Mouse (Mus musculus): ENCODE results near the gene Sdk1. TPM values are rescaled to one million over a fixed set of nuclear protein-coding genes. Genes with fewer than 3 reads are reported as not detected.
A peak's percentile ranks its signal among the peaks of the same experiment; 100 is the strongest.

The Sdk1 gene
- total RNA-seq, 2 experiments from 2014 or later, result 14.2 to 14.3 TPM

- intact Hi-C loops (cut with DNase I), result no loop called here
- DNase-seq (ENCODE audit: low spot score in 2 of 2), result no peak
Observed at GRCm38 (mm10) chr5:141406926-141407325, 165.6 kb downstream of the Sdk1 start.

- DNase-seq (ENCODE audit: low spot score in 2 of 2), result peak in 1 of 2 experiments; percentile 7
- intact Hi-C loops (cut with DNase I), result no loop called here
Observed at GRCm38 (mm10) chr5:141413013-141413412, 171.7 kb downstream of the Sdk1 start.

GRCm38 (mm10) chr5:141415644-141416243 is 174.5 kb downstream of the Sdk1 start:
- intact Hi-C loops (cut with DNase I), result no loop called here
- no peak for DNase-seq (ENCODE audit: low spot score in 2 of 2)

GRCm38 (mm10) chr5:141428132-141428531 is 186.8 kb downstream of the Sdk1 start:
- intact Hi-C loops (cut with DNase I), result no loop called here
- no peak for DNase-seq (ENCODE audit: low spot score in 2 of 2)

GRCm38 (mm10) chr5:141433286-141433685 is 192.0 kb downstream of the Sdk1 start:
- DNase-seq (ENCODE audit: low spot score in 2 of 2), result no peak
- intact Hi-C loops (cut with DNase I), result no loop called here

- intact Hi-C loops (cut with DNase I), result no loop called here
Observed at GRCm38 (mm10) chr5:141447247-141447646, 206.0 kb downstream of the Sdk1 start.

GRCm38 (mm10) chr5:141463417-141463816 is 222.1 kb downstream of the Sdk1 start:
- no peak for DNase-seq (ENCODE audit: low spot score in 2 of 2)
- intact Hi-C loops (cut with DNase I), result no loop called here

More at GRCm38 (mm10) chr5:141447247-141447646, 206.0 kb downstream of the Sdk1 start:
- DNase-seq (ENCODE audit: low spot score in 2 of 2), result no peak

GRCm38 (mm10) chr5:141468821-141469220 is 227.5 kb downstream of the Sdk1 start:
- intact Hi-C loops (cut with DNase I), result no loop called here
- DNase-seq (ENCODE audit: low spot score in 2 of 2), result no peak

- intact Hi-C loops (cut with DNase I), result no loop called here
- DNase-seq (ENCODE audit: low spot score in 2 of 2), result no peak
Observed at GRCm38 (mm10) chr5:141505281-141505680, 264.0 kb downstream of the Sdk1 start.

GRCm38 (mm10) chr5:141506344-141506743 is 265.1 kb downstream of the Sdk1 start:
- DNase-seq (ENCODE audit: low spot score in 2 of 2), result peak in 1 of 2 experiments; percentile 13
- intact Hi-C loops (cut with DNase I), result no loop called here

GRCm38 (mm10) chr5:141524801-141525715 is 283.8 kb downstream of the Sdk1 start:
- intact Hi-C loops (cut with DNase I), result no loop called here
- DNase-seq (ENCODE audit: low spot score in 2 of 2), result no peak

GRCm38 (mm10) chr5:141540193-141540592 is 298.9 kb downstream of the Sdk1 start:
- no peak for DNase-seq (ENCODE audit: low spot score in 2 of 2)
- intact Hi-C loops (cut with DNase I), result no loop called here

GRCm38 (mm10) chr5:141542890-141543666 is 301.8 kb downstream of the Sdk1 start:
- intact Hi-C loops (cut with DNase I), result no loop called here
- no peak for DNase-seq (ENCODE audit: low spot score in 2 of 2)

- intact Hi-C loops (cut with DNase I), result no loop called here
- no peak for DNase-seq (ENCODE audit: low spot score in 2 of 2)
Observed at GRCm38 (mm10) chr5:141553444-141553843, 312.2 kb downstream of the Sdk1 start.

- intact Hi-C loops (cut with DNase I), result no loop called here
- DNase-seq (ENCODE audit: low spot score in 2 of 2), result no peak
Observed at GRCm38 (mm10) chr5:141558731-141559130, 317.4 kb downstream of the Sdk1 start.

- DNase-seq (ENCODE audit: low spot score in 2 of 2), result no peak
Observed at GRCm38 (mm10) chr5:141560325-141560724, 319.0 kb downstream of the Sdk1 start.

GRCm38 (mm10) chr5:141561989-141562560 is 320.8 kb downstream of the Sdk1 start:
- intact Hi-C loops (cut with DNase I), result no loop called here

More at GRCm38 (mm10) chr5:141560325-141560724, 319.0 kb downstream of the Sdk1 start:
- intact Hi-C loops (cut with DNase I), result no loop called here

GRCm38 (mm10) chr5:141564197-141564596 is 322.9 kb downstream of the Sdk1 start:
- DNase-seq (ENCODE audit: low spot score in 2 of 2), result no peak
- intact Hi-C loops (cut with DNase I), result no loop called here

More at GRCm38 (mm10) chr5:141561989-141562560, 320.8 kb downstream of the Sdk1 start:
- no peak for DNase-seq (ENCODE audit: low spot score in 2 of 2)

- intact Hi-C loops (cut with DNase I), result no loop called here
- DNase-seq (ENCODE audit: low spot score in 2 of 2), result no peak
Observed at GRCm38 (mm10) chr5:141568106-141568505, 326.8 kb downstream of the Sdk1 start.

- intact Hi-C loops (cut with DNase I), result no loop called here
- peak in 1 of 2 experiments; percentile 30 for DNase-seq (ENCODE audit: low spot score in 2 of 2)
Observed at GRCm38 (mm10) chr5:141570442-141570841, 329.2 kb downstream of the Sdk1 start.

Data from left cerebral cortex, postnatal 25 days (tissue).